Mouse (Mus musculus): Measurements from ENCODE around the gene Il17rc. TPM values are rescaled to one million over a fixed set of nuclear protein-coding genes. Genes with fewer than 3 reads are reported as not detected.
A peak's percentile ranks its signal among the peaks of the same experiment; 100 is the strongest.

Il17rc gene
- total RNA-seq, 4 experiments from 2014 or later, result 5.2 to 8.3 (median 5.6) TPM

- DNase-seq (ENCODE audit: low spot score in 2 of 2), result peak; percentile 43 to 50
Measured at GRCm38 (mm10) chr6:113494258-113494788, 23.1 kb downstream of the Il17rc start.

- no peak for DNase-seq (ENCODE audit: low spot score in 2 of 2)
Measured at GRCm38 (mm10) chr6:113495071-113495675, 23.9 kb downstream of the Il17rc start.

- DNase-seq (ENCODE audit: low spot score in 2 of 2), result no peak
Measured at GRCm38 (mm10) chr6:113499346-113499745, 28.1 kb downstream of the Il17rc start.

GRCm38 (mm10) chr6:113501388-113502084, 30.3 kb downstream of the Il17rc start, which contains the start of gene Prrt3:
Gene Prrt3 (minus strand): TSS chr6:113501931.
- DNase-seq (ENCODE audit: low spot score in 2 of 2), result peak; percentile 65 to 79

GRCm38 (mm10) chr6:113502801-113503200, 31.6 kb downstream of the Il17rc start:
- DNase-seq (ENCODE audit: low spot score in 2 of 2), result no peak

GRCm38 (mm10) chr6:113505689-113506088, 34.5 kb downstream of the Il17rc start:
- DNase-seq (ENCODE audit: low spot score in 2 of 2), result no peak

GRCm38 (mm10) chr6:113507130-113507529, 35.9 kb downstream of the Il17rc start:
- DNase-seq (ENCODE audit: low spot score in 2 of 2), result no peak

GRCm38 (mm10) chr6:113508272-113508946, 37.2 kb downstream of the Il17rc start:
- no peak for DNase-seq (ENCODE audit: low spot score in 2 of 2)

GRCm38 (mm10) chr6:113508947-113509280, 37.7 kb downstream of the Il17rc start:
- DNase-seq (ENCODE audit: low spot score in 2 of 2), result no peak

GRCm38 (mm10) chr6:113513944-113514343, 42.7 kb downstream of the Il17rc start:
- no peak for DNase-seq (ENCODE audit: low spot score in 2 of 2)

GRCm38 (mm10) chr6:113514600-113514999, 43.4 kb downstream of the Il17rc start:
- DNase-seq (ENCODE audit: low spot score in 2 of 2), result no peak

- DNase-seq (ENCODE audit: low spot score in 2 of 2), result no peak
Measured at GRCm38 (mm10) chr6:113517434-113518080, 46.3 kb downstream of the Il17rc start.

- no peak for DNase-seq (ENCODE audit: low spot score in 2 of 2)
Measured at GRCm38 (mm10) chr6:113522310-113522709, 51.1 kb downstream of the Il17rc start.

- peak in 1 of 2 experiments; percentile 66 for DNase-seq (ENCODE audit: low spot score in 2 of 2)
Measured at GRCm38 (mm10) chr6:113523420-113523819, 52.2 kb downstream of the Il17rc start.

- peak; percentile 71 to 92 for DNase-seq (ENCODE audit: low spot score in 2 of 2)
Measured at GRCm38 (mm10) chr6:113530932-113531839, 60.0 kb downstream of the Il17rc start, which contains the start of the genes Emc3 and Fancd2. Gene Emc3 (minus strand): TSS chr6:113531652. Gene Fancd2 (plus strand): TSS chr6:113531682.

- DNase-seq (ENCODE audit: low spot score in 2 of 2), result no peak
Measured at GRCm38 (mm10) chr6:113531840-113532404, 60.7 kb downstream of the Il17rc start.
